Mouse (Mus musculus): ENCODE measurements around the gene Sf1.

Gene Sf1

DNA sequence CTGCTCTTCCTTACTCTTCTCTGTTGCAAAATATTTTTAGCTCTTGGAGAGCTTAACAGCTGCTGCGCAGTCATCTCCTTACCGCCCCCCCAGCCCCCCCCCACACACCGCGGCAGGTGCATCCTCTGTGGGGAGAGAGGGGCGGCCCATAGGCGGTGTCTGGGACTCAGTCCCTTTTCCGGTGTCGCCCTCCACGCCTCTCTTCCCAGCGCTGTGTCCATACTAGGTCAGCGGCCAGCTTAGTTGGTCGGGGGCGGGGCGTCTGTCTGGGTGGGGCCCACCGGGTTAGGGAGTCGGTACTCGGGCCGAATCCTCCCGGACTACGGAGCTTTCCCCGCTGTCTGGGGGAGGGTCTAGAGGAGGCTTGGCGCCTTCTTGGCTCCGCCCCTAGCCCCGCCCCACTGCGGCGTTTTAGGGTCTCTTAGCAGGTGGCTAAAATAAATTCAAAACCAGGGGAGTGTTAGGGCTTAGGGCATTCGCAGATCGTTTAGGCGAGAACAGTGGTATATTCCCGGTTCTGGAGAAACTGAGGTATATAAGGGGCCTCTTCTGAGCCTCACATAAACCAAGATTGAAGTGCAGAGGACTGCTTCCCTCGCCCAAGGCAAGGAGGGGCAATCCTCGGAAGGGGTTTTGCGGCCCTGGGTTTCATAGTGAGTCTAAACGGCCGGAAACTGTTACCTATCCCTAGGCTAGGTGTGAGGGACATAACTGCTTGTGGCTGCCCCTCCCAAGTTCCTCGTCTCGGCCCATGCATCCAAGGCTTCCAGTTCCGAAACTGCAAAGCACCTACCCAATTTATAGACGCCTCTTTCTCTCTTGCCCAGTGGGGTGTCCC is 35.2 kb downstream of the Sf1 start:
- peak; percentile 81 for DNase-seq (ENCODE audit: low read depth, low spot score)

DNA sequence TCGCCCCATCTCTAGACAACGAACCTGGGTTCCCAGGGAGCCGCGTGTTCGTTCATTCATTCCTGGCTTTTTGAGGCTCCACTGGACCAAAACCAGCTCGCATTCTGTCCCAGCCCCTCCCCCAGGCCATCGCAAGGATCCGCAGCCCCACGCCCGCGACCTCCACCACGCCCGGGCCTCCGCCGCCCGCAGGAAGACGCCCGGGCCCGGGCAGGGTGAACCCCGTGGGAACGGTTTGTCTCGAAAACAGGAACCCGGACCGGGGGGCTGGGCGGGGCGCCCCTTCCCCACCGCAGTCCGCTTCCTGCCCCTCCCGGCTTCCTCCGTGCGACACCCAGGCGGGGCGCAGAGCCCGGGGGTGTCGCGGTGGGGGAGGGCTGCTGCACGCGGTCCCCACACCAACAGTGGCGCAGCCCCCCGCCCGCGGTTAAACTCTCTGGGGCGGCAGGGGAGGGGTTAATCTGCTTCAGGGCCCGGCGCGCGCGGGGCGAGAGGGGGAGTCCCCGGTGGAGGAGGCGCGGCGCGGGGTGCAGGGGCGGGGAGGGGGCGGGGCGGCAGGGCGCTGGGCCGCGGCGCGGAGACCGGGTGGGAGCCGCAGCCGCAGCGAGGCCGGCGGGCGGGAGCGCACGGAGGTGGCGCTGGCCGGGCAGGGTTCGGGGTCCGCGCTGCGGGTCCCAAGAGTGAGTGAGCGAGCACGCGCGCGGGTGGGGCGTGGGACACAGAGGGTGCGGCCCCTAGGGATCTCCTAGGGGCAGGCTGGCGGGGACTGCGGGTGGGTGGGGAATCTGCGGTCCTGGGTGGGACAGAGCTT is 36.0 kb downstream of the Sf1 start, which contains the start of gene Rasgrp2:
TSS of gene Rasgrp2 (plus strand) at position 56 of the 811 bp plus-strand sequence.
- DNase-seq (ENCODE audit: low read depth, low spot score), result no peak

DNA sequence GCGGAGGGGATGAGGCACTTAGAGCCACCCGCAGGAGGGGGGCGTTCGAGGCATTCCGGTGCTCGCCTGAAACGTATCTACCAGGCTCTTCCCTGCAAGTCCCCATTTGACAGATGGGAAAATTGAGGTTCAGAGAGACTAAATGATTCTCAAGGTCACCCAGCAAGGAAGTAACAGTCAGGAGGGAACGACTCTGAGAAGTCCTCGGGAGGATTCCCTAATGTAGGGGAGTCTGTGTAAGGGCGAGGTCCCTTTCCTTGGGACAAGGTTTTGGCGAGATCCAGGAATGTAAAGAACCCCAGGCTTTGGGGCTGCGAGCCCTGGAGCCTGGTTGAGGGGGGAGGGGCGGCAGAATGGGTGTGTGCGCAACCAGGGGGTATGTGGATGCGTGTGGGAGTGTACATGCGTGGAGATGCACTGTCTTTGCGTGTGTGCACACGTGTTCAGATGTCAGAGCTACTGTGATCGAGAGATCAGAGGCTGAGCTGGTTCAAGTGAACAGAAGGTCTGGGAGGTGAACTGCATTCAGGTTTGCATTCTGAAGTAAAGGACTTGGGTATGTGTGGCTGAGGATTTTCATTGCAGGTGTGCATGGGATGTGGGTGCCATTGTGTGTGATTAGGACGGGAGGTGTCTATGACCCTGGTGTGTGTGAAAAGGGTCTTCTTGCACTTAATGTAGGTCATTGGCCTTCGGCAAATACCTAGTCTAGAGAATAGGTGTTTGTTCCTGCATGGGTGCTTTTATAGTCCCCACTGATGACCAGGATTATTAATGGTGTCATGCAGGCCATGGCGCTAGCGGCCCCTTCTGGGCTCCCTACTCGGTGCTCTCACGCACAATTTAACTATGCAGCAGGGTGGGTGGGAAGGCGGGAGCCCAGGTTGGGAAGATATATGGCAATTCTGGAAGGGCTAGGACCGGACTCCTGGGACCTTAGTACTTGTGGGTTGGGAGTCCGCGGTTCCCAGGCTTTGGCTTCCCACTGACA is 36.9 kb downstream of the Sf1 start:
- DNase-seq (ENCODE audit: low read depth, low spot score), result peak; percentile 79

DNA sequence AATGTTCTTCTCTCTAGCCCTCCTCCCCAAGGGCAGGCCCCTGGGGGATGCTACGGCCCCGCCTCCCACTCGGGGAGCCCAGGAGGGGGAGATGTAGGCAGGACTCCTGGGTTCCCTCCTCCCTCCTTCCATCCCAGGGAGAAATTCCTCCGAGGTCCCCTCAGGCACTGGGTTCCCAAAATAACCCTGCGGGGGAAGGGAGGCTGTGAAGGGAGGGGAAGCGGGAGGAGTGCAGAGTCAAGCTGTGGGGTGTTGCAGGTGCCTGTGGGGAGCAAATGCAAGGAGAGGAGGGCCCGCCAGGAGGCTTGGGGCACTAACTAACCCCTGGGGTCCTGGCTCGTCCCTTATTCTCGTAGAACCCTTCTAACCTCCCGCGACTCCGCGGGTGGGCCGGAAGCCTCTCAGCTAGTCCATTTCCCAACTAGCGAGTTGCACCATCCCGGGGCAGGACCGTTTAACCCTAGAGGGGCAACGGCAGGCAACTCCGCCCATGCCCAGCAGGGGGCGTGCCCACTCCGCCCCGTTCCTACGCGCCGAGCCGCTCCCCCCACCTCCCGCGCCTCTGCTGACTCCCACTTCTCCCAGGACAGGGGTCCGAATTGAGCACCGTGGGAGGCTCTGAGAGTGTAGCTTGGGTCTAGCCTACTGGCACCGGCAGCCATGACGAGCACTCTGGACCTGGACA is 37.8 kb downstream of the Sf1 start:
- DNase-seq (ENCODE audit: low read depth, low spot score), result peak; percentile 93

DNA sequence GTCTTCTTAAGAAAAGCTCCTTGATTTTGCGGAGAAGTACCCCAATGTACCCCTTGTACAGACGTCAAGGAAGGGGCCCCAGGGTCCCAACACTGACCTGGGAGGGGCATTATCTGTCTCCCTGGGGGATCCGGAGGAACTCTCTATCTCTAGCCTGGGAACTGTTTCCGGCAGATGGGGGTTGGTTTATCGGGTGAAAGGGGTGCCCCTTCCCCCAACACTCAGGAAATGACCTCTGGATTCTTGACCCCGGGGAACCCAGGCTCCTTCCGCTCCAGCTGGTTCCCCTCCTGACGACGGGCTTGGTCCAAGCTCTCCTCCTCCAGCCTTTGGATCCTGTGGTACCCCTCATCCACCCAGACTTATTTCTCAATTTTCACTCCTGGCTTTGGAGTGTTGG is 38.5 kb downstream of the Sf1 start:
- peak; percentile 75 for DNase-seq (ENCODE audit: low read depth, low spot score)

DNA sequence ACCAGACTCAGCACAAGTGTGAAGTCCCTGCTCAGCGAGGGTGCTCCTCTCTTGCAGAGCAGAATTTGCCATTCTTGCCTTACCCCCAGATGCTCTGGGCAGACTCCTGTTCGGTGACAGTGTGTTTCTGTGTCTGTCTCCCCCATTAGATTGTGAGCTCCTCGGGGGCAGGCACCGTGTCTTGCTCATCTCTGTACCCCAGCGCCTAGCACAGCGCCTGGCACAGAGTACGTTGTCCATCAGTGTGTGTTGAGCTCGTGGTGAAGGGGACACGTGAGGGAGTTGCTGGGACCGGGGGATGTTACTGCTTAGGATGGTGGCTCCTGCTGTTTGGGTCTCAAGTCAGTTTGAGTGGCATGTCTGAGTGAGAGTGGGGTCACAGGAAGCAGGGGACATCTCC is 40.4 kb downstream of the Sf1 start:
- DNase-seq (ENCODE audit: low read depth, low spot score), result no peak

DNA sequence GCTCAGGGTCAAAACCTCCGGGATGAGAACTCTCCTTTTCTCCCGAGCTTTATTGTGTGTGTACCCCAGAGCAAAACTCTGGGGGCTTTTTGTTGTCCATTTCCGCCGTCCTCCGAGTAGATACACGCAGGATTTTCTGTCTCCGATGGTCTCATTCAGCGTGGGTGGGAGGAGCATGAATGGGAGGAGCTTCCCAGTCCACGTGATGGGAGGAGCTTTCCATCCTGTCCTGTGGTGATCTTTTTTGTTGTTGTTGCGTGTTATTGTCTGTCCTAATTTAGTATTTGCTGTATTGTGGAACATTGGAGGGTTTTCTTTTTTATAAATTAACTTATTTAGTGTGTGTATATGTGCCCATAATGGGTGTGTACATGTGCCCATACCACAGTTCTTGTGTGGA is 41.9 kb downstream of the Sf1 start:
- DNase-seq (ENCODE audit: low read depth, low spot score), result peak; percentile 64

DNA sequence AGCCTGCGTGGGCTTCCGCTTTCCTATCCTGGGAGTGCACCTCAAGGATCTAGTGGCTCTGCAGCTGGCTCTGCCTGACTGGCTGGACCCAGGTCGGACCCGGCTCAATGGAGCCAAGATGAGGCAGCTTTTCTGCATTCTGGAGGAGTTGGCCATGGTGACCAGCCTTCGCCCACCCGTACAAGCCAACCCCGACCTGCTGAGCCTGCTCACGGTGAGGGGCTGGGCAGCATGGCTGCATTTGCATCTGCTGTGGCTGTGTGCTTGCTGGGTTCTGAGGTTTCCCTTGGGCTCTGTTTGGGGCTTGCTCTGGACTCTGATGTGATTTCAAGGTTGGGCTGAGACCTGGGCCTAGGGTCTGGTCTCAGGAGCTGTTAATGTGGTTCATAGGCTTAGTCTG is 43.6 kb downstream of the Sf1 start:
- DNase-seq (ENCODE audit: low read depth, low spot score), result no peak

DNA sequence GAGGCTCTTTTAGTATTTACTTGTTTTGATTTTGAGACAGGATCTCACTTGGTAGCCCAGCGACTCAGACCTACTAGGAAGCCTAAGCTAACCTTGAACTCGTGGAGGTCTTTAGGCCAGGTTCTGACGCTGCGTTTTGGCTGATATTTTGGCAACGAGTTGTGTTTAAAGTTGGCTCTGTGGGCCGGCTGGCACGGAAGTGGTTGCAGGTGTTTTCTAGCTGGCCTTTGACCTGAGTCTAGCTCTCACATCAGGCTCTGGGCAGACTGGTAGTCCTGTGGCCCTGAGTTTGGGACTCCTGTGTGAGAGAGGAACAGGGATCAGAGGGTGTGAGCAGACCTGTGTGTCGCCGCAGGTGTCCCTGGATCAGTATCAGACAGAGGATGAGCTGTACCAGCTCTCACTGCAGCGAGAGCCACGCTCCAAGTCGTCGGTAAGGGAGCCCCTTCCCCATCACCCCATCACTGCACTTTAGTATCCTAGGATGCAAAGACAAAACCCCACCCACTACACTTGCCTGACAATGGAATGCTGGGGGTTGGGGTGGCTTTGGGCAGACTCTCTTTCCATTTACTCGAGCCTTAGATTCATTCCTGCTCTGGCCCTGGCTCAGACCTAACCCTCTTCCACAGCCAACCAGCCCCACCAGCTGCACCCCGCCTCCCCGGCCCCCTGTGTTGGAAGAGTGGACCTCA is 44.5 kb downstream of the Sf1 start:
- DNase-seq (ENCODE audit: low read depth, low spot score), result peak; percentile 73

DNA sequence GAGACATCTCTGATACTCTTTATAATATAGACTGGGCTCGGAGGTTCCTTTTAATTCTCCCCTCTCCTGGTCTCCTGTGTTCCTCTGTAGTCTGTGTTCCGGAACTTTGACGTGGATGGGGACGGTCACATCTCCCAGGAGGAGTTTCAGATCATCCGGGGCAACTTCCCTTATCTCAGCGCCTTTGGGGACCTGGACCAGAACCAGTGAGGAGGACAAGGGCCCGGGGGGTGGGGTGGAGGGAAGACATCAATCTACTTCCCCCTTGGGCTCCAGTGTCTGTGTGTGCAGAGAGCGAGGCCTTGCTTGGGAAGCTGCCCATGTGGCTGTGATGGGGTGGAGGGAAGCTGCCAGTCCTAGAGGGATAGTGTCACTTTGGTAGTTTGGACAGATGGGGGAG is 45.3 kb downstream of the Sf1 start:
- DNase-seq (ENCODE audit: low read depth, low spot score), result no peak

DNA sequence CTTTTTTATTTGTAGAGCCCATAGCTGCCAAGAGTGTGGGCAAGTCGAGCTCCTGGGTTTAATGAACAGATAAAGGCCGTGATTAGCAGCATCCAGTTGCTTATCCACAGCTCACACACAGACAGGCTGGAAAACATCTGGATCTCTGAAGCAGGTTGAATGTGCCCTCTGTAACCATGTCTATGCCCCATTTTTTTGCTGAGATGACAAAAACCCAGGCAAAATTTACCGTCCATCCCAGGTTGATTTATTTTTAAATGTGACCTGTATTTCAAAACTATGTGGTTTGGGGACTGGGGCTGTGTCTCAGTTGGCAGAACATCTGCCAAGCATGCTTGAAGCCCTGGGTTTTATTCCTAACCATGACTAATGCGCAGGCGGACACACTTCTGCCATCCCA is 45.7 kb downstream of the Sf1 start:
- DNase-seq (ENCODE audit: low read depth, low spot score), result no peak

DNA sequence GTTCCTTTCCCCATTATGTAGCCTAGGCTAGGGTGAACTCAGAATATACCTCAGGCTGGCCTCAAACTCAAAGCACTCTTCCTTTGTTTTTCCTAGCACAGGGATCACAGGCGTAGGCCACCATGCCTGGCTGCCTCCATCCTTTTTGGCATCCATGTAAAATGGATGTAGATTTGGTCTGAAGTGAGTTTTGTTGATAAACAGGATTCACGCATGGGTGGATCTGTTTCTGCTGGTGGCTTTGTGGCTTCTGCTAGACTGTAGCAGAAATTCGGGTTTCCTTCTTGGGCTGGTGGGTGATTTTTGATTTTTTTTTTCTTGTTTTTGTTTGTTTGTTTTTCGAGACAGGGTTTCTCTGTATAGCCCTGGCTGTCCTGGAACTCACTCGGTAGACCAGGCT is 46.4 kb downstream of the Sf1 start:
- no peak for DNase-seq (ENCODE audit: low read depth, low spot score)

DNA sequence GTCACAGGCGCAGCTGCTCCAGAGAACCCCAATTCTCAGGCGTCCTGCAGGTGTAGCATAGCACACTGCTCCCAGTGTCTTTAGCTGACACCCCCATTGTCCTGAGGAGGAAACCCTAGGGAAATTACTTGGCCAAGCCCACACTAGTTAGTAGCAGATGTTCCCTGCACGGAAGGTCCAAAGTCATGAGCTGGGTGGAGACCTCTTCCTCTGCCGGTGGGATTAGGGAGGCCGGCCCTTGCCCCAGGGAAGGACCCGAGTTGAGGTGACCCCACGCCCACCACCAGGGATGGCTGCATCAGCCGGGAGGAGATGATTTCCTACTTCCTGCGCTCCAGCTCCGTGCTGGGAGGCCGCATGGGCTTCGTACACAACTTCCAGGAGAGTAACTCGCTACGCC is 49.3 kb downstream of the Sf1 start:
- DNase-seq (ENCODE audit: low read depth, low spot score), result peak; percentile 44

DNA sequence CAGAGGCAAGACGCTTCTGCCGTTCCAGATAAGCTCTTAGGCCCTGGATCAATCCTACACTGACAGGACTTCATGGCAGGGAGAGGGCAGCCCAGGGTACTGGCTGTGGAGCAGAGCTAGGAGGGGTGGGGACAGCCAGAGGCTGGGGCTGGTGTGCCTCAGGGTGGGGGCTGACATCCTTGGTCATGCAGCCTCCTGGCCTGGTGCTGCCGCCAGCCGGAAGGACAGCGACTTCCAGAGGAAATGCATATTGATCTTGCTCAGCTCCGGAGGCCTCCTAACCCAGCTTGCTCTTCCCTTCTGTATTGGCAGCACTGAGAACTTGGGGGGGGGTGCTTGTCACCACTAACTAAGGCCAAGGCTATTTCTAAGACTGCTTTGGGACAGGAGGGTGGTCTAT is 52.0 kb downstream of the Sf1 start:
- no peak for DNase-seq (ENCODE audit: low read depth, low spot score)

DNA sequence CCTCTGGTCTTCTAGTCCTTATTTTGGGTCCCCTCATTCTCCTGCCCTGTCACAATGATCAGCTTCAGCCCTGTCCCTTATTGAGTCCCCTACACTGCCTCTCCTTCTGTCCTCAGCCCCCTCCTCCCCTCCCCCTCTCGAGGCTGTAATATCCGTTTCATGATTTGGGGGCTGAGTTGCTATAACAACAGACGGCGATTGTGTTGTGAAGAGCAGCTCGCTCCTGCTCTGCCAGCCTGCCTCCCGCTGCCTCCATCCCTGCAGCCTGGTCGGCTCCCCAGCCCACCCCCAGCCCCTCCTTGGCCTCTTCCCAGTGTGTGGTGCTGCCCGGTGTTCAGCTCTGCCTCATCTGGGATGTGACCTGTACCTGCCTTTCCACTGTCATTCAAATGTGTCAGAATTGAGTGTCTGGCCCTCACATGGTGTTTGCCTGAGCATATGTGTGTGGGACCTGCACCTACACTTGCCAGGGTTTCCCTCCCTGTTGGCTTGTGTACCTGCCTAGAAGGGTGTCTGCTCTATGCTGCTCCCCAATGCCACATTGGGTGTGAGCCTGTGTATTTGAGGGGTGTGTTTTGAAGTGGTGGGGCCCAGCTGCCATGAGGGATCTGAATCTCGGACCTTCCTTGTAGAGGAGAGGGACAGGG is 52.8 kb downstream of the Sf1 start:
- peak; percentile 42 for DNase-seq (ENCODE audit: low read depth, low spot score)

DNA sequence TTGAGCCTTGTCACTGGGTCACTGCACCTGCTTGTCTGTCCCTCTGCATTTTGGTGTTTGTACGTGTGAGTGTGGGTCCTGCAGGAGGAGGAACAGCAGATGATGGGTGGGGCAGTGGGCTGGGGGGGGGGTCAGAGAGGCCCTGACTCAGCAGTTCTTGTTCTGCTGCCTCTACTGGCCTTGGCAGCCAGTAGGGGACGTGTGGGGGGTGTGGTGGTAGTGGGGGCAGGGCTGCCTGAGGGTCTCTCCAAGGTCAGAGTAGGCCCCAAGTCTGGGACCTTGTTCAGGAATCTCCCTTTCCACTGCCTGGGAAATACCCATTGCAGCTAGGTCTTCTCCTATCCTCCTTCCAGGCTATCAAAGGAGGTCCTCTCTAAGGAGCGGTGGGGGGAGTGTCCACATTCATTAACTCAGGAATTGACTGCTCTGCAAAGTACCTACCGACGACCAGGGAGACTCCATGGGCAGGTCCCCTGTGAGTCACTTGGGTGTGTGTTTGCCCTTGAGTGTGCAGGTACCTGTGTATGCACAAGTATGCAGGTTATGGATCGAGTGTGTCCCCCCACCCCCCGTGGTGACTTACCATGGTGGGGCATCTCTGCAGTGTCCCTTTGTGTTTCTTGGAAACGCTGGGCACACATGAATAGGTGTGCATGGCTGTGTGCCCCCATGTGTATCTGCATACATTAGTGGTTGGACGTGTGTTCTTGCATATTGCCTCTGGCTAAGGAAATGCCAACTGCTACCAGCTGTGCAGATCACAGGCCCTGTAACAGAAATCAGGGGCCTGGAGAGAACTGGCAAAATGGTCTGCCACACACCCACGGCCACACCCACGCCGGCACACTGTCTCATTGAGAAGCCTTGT is 53.6 kb downstream of the Sf1 start:
- DNase-seq (ENCODE audit: low read depth, low spot score), result peak; percentile 56

DNA sequence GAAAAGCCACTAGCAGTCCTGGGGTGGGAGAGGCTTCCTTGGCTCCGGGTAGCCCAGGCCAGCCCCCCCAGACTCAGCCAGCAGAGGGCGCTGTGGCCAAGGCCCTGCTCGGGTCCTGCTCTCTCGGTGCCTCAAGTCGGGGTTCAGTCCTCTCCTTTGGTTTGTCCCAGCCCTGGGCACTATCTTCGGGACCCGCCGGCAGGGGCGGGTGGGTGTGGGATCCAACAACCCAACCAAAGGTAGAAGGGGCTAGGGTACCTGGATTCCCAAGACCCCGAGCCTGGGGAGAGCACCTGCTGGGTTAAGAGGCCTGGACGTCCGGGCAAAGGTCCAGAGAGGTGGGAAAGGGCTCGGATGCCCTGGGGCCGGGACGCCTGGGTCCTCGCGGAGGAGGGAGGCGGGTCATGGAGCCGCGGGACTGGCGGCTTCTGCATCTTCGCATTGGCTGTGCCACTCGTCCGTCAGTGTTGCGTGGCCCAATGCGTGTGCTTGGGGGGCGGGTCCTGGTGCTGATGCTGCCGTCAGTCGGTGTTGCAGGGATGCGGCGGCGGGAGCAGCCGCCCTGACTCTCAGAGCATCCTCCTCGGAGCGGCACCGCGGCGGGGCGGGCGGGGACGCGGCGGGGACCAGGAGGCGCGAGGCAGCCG is 54.9 kb downstream of the Sf1 start, which contains the start of gene Nrxn2:
TSS of gene Nrxn2 (plus strand) at position 499 of the 647 bp plus-strand sequence.
- peak; percentile 94 for DNase-seq (ENCODE audit: low read depth, low spot score)

DNA sequence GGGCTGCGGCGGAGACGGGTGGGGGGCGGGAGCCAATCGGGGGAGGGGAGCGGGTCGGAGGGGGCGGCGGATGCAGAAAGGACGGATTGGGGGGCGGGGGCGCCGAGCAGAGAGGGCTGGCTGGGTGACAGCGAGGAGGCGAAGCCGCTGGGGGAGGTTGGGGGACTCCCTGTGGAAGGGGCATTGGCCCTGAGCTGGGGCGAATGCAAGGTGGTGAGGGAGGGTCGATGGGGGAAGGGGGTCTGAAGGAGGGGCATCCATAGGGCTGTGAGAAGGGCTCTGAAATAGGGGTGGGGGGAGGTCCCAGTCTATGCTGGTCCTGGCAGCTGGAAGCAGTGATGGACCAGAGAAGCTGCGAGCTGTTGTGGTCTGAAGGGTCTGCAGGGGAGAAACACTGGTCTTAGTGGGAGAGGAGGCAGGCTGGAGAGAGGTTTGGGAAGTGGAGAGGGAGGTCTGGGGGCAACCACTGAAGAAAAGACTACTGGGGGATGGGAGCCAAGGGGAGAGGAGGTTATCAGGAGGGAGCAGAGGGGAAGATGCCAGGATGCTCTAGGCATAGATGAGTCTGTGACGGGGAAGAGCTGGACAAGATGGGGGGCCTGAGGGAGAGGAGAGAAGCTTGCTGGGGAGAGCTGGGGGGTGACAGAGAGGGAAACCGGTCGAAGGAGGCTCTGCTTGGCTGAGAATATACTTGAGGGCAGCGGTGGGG is 55.6 kb downstream of the Sf1 start:
- no peak for DNase-seq (ENCODE audit: low read depth, low spot score)

Measured in R1 (cell line).